Mouse (Mus musculus) left cerebral cortex, adult 2 months (tissue): ENCODE measurements at regions not wholly inside any gene's neighbourhood (a gene's known extent, or its start where the extent isn't known, plus 50 kb on each side); places are given as distances from the start of the nearest gene placed in this dataset.
A peak's percentile ranks its signal among the peaks of the same experiment; 100 is the strongest.

Experiments used
- DNase-seq, 2 experiments: peaks; one replicate each; pipeline ENCODE4 v3.0.0; 2021 to 2022; ENCODE audit warnings: low spot score in 2 of 2, mixed read lengths in 1 of 2; ENCODE audit errors: extremely low spot score in 1 of 2
- H3K27ac ChIP-seq: fragments of 200-600 bp; 2 replicates; pipeline ENCODE4 v1.8.1; 2022
- H3K4me3 ChIP-seq: fragments of 200-600 bp; 2 replicates; pipeline ENCODE4 v1.8.1; 2022
- CTCF ChIP-seq: fragments of 200-600 bp; IDR thresholded peaks from 2 replicates; pipeline ENCODE4 v1.8.1; 2022; ENCODE audit warnings: antibody characterized with exemption, mild to moderate bottlenecking, moderate library complexity
- intact Hi-C: fragments of 180-260 bp; cut with DNase I; formaldehyde crosslinking; loops from one replicate; pipeline ENCODE4 v1.15.1; 2025

- intact Hi-C loops, result loop anchor here (2.0 to 10.0 kb wide), 4 partner anchors 1122 to 1554 kb away; no protein-coding TSS in a partner anchor
- peak; percentile 78 for TF ChIP-seq CTCF
- Histone ChIP-seq H3K4me3 (no peak overlapping the region), H3K27ac (no peak overlapping the region)
- DNase-seq, result no peak
Observed at GRCm38 (mm10) chr16:76899083-76899482, 114.4 kb upstream of the Usp25 start.

DNA sequence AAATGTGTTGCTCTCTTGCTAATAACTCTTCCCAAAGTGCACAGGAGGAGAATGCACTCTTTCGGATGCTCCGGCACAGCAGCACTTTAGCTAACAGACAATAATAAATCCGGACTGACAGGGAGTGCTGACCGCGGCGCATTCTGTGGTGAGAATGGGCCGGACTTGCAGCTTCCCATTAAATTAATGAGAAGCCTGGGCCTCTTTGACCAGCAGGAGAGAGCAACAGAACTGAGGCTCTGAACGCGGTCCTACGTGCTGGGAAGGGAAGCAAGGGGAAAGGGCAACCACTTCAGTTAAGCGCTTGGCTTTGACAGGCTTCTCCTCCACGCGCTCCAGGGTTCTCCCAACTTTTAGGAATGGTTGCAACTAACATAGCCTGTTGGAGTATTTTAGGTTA lies 117.2 kb upstream of the Usp25 start:
- Histone ChIP-seq H3K4me3 (no peak overlapping the region), H3K27ac (no peak overlapping the region)
- intact Hi-C loops, result loop anchor here (2.0 to 10.0 kb wide), 3 partner anchors 1119 to 1552 kb away; no protein-coding TSS in a partner anchor
- TF ChIP-seq CTCF, result no peak
- no peak for DNase-seq

DNA sequence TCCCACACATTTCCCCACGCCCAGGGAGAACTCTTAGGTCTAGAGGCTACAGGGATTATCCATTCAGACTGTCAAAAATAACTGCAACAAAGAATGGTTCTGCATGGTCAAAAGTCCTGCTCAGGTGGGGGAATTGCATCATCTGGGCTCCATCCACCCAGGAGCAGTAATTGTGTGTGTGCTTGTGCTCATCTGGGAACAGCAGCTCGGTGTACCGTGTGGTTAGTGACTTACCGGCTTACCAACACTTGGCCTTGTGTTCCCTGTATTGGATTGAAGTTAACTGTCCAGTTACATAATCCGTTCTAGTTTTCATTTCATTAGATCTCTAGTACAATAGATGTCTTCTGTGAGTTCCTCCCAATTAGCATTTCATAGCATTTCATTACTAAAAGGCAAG lies 117.7 kb upstream of the Usp25 start:
- no peak for DNase-seq
- Histone ChIP-seq H3K27ac (no peak overlapping the region), H3K4me3 (no peak overlapping the region)
- no peak for TF ChIP-seq CTCF
- intact Hi-C loops, result loop anchor here (2.0 to 10.0 kb wide), 3 partner anchors 1118 to 1551 kb away; no protein-coding TSS in a partner anchor

GRCm38 (mm10) chr16:76878576-76878975 lies 134.9 kb upstream of the Usp25 start:
- no peak for TF ChIP-seq CTCF
- Histone ChIP-seq H3K4me3 (no peak overlapping the region), H3K27ac (no peak overlapping the region)
- DNase-seq, result no peak
- intact Hi-C loops, result no loop called here

GRCm38 (mm10) chr16:76875397-76876018 lies 138.0 kb upstream of the Usp25 start:
- H3K4me3 ChIP-seq, result no peak overlapping the region
- TF ChIP-seq CTCF, result no peak
- DNase-seq, result no peak
- no peak overlapping the region for H3K27ac ChIP-seq
- intact Hi-C loops, result no loop called here

DNA sequence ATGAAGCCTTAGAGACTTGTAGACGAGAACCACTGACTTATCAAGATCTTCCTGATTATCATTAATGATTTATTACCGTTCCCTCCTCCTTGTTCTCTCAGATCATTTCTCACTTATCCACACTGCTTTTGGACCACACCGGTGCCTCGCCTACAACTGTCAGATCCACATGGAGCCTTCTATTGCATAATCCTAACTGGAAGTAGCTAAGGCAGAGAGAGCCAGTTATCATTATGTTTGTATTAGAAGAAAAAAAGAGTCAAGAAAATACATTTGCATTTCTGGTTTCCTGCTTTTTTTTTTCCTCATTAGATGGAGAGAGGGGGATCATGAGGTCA lies 147.1 kb upstream of the Usp25 start:
- no peak overlapping the region for H3K4me3 ChIP-seq
- DNase-seq, result no peak
- TF ChIP-seq CTCF, result no peak

DNA sequence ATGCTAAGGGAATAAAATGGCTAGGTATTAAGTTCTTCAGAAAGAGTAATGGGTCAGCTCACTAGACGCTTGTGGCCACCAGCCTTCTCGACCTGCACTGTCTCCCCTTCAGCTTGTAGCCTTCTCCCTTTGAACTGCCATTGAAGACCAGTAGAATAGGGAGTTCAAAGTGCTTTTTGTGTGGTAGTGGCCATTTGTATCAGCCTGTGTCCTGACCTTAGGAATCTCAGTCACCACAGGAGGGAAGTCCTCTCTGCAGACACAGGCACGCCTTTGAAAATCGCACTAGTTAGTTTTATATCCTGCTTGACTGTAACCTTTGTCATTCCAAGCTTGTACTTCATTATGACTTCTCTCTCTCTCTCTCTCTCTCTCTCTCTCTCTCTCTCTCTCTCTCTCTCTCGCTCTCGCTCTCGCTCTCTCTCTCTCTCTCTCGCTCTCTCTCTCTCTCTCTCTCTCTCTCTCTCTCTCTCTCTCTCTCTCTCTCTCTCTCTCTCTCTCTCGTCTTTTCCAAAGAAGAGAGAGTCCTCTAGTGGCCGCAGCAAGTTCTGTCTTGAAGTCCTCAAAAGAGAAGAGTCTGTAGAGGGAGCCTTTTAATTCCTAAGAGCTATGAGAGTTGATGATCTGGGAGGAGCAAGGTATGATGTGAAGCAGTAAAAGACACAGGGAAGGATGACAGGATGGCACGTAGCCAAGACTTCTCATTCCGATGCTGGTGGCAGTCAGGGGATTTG lies 147.6 kb upstream of the Usp25 start:
- peak; percentile 33 to 45 for DNase-seq
- peak; percentile 62 for TF ChIP-seq CTCF
- 0 out of 2 replicates have a peak overlapping the region, but pooled peaks have one; percentile 7 for H3K4me3 ChIP-seq
- H3K27ac ChIP-seq, result no peak overlapping the region
- intact Hi-C loops, result loop anchor here (2.0 to 5.0 kb wide), 4 partner anchors 79 to 1089 kb away; no protein-coding TSS in a partner anchor

More for the DNA sequence above, 147.1 kb upstream of the Usp25 start:
- H3K27ac ChIP-seq, result no peak overlapping the region
- intact Hi-C loops, result loop anchor here (2.0 to 5.0 kb wide), 4 partner anchors 79 to 1089 kb away; no protein-coding TSS in a partner anchor

GRCm38 (mm10) chr16:76864392-76864791 lies 149.1 kb upstream of the Usp25 start:
- no peak for DNase-seq
- no peak for TF ChIP-seq CTCF
- Histone ChIP-seq H3K4me3 (no peak overlapping the region), H3K27ac (no peak overlapping the region)
- intact Hi-C loops, result no loop called here

DNA sequence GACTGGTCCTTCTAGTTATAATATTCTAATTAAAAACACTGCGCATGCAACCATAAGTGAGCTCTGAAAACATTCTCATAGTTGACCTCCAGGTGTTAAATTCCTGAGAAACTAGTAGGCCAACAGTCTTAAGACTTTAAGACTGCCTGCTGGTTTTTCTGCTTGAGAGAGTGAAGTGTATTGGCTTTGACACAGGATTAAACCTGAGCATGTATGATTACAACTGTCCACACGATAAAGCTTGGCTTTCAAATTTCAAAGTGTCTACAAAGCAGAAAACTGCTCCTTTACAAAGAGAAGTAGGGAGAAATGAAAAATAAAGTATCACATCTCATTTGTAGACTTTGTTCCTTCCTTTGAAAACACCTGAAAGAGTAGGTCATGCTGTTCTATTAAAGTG lies 157.7 kb upstream of the Usp25 start:
- H3K27ac ChIP-seq, result no peak overlapping the region
- no peak overlapping the region for H3K4me3 ChIP-seq
- intact Hi-C loops, result no loop called here
- DNase-seq, result no peak
- no peak for TF ChIP-seq CTCF

GRCm38 (mm10) chr16:76851396-76851795 lies 162.1 kb upstream of the Usp25 start:
- intact Hi-C loops, result no loop called here
- no peak for TF ChIP-seq CTCF
- DNase-seq, result no peak
- Histone ChIP-seq H3K27ac (no peak overlapping the region), H3K4me3 (no peak overlapping the region)

DNA sequence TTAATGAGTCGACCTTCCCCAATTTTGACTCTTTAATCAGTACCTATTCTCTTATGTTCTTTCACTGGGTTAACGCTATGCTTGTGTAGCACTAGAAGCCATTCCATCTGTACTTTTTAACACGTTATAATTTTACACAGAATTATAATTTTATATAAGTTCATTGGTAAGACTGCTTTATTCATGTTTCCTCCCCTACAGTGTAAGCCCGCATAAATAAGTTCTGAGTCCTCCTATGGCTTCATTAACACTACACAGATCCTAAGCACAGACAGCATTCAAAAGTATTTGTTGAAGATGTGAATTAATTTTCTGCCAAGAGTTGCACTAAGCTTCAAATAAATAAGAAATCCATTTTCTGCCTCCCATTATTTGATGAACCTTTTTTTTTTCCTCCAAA lies 176.1 kb upstream of the Usp25 start:
- H3K27ac ChIP-seq, result no peak overlapping the region
- no peak for DNase-seq
- intact Hi-C loops, result no loop called here
- no peak for TF ChIP-seq CTCF
- no peak overlapping the region for H3K4me3 ChIP-seq

GRCm38 (mm10) chr16:76830371-76830770 lies 183.1 kb upstream of the Usp25 start:
- H3K27ac ChIP-seq, result no peak overlapping the region
- H3K4me3 ChIP-seq, result no peak overlapping the region
- TF ChIP-seq CTCF, result no peak
- DNase-seq, result no peak
- intact Hi-C loops, result no loop called here
